Mouse (Mus musculus): ENCODE measurements at regions not wholly inside any gene's neighbourhood (a gene's known extent, or its start where the extent isn't known, plus 50 kb on each side); places are given as distances from the start of the nearest gene placed in this dataset.

GRCm38 (mm10) chr14:99434645-99435044 is 136.2 kb downstream of the Klf5 start:
- ATAC-seq = no peak

DNA sequence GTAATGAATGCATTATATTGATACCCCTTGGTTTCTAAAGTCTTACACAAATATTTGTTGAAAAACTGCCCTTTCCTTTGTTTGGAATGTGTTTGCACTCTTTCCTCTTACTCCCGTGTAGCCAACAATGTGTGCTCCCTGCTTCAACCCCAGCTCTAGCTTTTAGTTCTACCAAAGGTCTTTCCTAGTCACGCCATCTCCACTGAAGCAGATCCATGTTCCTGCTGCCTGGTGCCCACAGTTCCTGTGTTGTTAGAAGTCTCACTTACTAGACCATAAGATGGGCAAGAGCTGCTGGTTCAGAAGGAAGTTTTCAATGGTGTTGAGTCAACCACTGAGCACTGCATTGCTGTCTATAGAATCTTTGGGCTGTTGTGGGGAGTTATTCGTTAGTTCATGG is 137.0 kb downstream of the Klf5 start:
- ATAC-seq = no peak

- no peak for ATAC-seq
Measured at GRCm38 (mm10) chr14:99436051-99436450, 137.6 kb downstream of the Klf5 start.

GRCm38 (mm10) chr14:99449112-99449511 is 150.6 kb downstream of the Klf5 start:
- no peak for ATAC-seq

- ATAC-seq = no peak
Measured at GRCm38 (mm10) chr14:99449870-99450269, 151.4 kb downstream of the Klf5 start.

DNA sequence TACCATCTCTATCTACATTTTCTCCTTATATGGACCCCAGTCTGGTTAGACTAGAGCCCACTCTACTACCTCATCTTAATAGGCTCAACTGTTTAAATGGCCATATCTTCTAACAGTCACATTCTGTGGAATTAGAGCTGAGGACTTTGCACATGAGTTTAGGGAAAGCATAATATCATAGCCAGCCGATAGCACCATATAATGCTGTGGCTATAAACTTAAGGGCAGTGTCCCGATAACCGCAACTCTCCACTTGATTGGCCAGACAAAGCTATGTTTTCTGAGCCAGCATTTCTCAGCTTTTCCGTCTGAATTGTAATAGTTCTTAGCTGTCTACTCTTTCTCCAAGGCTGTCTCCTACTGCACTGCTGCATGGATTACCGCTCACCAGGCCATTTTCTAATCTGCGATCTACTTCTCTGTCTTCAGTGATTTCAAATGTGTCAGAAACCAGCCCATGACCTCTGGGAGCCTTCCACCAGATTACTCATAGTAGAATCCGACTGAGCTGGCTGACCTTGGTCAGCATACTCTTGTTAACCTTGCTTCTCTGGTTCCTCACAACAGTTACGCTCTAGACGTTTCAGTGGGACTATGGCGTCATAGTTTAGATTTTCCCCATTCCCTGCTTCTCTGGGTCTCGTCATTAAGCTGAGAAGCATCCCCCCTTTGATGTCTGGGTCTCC is 152.8 kb downstream of the Klf5 start:
- no peak for ATAC-seq

DNA sequence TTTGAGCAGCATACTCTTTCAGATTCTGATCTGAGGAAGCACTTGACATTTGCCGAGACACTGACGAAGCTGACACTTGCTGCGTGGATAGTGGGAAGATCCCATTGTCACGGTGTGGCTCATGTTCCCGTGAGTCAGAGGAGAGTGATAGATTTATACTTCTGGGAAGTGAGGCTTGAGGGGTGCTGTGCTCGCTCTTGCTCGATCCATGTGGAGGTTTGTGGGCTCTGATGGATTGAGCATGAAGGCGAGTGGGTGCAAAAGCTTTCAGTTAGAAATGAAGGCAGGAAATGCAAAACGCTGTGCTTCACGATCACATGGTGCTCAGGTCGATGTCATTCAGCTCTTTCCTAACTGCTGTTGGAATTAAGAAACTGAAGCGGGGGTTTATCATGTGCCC is 155.4 kb downstream of the Klf5 start:
- ATAC-seq = no peak

DNA sequence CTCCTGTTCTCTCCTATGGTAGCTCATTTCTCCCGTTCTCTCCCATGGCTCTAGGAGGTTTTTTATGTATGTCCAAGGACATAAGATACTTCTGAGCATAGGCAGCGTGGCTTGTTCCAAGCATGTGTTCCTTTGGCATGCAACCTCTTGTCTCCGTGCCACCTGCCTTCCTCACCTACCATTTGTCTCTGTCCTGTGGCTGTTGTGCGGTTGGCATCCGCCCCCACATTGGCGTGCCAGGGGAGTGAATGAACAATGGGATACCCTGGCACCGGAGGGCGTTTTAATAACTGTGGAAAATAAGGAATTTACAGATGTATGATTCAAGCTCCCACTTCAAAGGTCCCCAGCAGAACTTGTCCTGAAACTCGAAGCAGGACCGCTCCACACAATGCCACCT is 158.1 kb downstream of the Klf5 start:
- no peak for ATAC-seq

GRCm38 (mm10) chr14:99457573-99457972 is 159.1 kb downstream of the Klf5 start:
- no peak for ATAC-seq

- no peak for ATAC-seq
Measured at GRCm38 (mm10) chr14:99472111-99472510, 173.6 kb downstream of the Klf5 start.

DNA sequence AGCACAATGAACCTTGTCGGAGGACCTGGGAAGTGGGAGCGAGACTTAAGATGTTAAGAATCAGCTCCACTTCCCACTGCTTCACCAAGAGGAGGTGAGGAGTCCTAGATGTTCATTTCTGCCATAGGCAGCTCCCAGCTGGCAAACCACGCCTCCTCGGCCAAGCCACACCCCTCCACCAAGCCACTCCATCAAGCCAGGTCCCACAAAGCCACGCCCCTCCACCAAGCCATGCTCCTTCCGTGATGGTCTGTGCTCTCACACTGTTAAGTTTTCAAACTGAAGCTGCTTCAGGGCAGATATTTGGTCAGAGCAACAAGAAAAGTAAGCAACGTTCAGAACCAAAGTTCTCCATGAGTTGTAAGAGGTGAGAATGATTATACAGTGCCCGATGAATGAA is 176.8 kb downstream of the Klf5 start:
- ATAC-seq = no peak

GRCm38 (mm10) chr14:99480325-99481077 is 182.0 kb downstream of the Klf5 start:
- ATAC-seq = no peak

- ATAC-seq = no peak
Measured at GRCm38 (mm10) chr14:99487981-99488380, 189.5 kb downstream of the Klf5 start.

- no peak for ATAC-seq
Measured at GRCm38 (mm10) chr14:99493197-99493596, 194.7 kb downstream of the Klf5 start.

DNA sequence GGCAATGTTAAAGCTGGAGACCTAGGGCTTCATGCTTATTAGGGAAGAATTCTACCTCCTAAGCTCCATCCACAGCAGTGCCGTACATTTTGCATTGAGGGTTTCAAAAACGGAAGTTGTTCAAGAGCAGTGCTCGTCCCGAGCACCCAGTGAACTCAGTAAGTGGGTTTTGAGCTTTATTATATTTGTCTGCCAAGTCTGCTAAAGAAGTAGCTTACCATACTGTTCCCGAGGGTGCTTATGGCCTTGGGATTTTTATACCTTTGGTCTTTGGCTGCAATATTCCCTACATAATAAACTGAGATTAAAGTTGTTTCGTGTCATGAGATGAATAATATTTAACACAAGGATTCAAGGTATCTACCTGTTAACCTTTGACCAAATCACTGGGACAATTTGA is 195.2 kb downstream of the Klf5 start:
- ATAC-seq = no peak

DNA sequence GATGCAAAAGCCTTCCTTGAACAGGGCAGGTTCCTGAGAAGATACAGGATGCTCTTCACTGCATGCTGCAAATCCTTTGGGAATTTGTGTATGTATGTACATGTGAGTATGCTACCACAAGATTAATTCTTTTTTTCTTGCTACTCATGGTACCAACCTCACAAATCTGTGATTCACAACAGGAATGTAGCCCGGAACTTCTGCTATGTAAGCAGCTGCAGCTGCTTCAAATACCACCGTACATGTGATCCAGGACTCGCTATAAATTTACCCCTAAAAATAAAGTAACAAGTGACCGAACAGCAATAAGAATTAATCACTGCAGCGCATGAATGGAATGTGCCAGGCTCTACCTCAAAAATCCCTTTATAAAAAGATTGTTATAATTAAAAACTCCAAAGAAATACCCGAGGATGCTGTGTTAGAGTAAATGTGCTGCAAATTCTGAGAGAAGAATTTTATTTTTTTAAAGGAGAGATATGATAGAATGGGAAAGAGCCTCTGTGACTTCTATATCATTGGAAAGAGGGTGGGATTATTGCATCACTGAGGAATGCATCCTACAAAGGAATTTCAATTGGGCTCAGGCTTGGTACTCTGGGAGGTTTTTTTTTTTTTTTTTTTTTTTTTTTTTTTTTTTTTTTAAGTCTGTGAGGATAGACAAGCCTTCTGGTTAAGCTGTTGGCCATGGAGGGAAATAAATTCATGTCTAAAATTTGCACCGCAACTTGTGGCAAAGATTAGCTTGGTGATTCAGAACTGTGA is 201.2 kb downstream of the Klf5 start:
- ATAC-seq = no peak

DNA sequence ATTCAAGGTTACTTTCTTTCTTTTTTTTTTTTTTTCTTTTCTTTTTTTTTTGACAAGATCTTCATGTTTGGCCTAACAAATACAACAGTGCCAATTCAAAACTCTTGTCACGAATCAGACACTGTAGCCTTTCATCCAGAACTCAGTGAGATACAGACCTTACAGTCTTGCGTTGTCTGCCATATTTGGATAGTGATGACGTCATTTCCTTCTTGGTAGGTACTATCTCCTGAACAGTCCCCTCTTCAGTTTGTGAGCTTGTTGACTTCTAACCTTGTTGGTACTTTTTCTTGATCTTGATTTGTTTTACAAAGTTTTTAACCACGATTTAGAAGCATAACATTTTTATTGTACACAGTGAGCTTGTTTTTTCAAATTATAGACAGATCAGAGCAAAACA is 206.4 kb downstream of the Klf5 start:
- no peak for ATAC-seq

DNA sequence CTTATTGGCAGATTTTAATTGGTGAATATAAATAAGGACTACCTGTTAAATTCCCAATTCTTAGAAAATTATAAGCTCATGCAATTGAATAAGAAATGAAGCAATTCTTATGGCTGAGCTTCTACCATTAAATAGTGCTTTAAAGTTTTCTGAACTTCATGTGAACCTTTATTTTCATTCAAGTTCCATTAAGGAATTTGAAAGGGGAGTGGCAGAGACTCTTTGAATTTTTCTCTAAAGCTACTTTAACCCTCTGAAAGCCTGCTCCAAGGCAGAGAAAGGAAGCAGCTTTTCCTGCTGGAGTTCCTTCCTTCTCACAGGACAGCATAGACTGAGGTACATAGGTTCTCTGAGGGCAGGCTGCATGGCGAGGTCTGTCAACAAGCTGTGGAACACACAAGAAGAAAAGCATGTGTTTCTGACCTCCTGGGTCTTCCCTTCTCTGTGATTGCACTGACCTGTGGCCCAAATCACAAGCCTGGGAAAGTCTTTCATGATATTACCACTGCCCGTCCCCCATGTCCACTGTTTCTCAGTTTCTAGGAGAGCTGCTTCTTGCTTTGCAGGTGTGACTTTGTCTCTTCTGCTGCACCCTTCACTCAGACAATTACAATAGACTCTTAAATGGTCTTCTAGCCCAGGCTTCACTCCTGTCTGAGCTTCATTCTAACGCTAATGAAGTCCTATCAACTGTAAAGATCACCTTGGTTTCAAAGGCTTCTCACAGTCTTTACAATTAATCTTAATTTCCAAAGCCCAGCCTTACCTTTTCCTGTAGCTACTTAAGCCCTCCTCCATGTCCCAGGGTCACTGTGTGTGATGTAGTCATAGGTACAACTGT is 211.4 kb downstream of the Klf5 start:
- ATAC-seq = no peak

- ATAC-seq = no peak
Measured at GRCm38 (mm10) chr14:99515474-99515873, 217.0 kb downstream of the Klf5 start.

- ATAC-seq = no peak
Measured at GRCm38 (mm10) chr14:99516703-99517102, 218.2 kb downstream of the Klf5 start.

- no peak for ATAC-seq
Measured at GRCm38 (mm10) chr14:99520343-99520742, 221.9 kb downstream of the Klf5 start.

GRCm38 (mm10) chr14:99521954-99522523 is 223.5 kb downstream of the Klf5 start:
- no peak for ATAC-seq

All from CD4-positive, CD25-positive, alpha-beta regulatory T cell, adult 4 months (primary cell).